Mouse (Mus musculus): Measurements from ENCODE around the gene Ston2. TPM values are rescaled to one million over a fixed set of nuclear protein-coding genes. Genes with fewer than 3 reads are reported as not detected.

The Ston2 gene
- polyA plus RNA-seq, 1 experiment from 2014 or later, result 10.5 TPM

DNA sequence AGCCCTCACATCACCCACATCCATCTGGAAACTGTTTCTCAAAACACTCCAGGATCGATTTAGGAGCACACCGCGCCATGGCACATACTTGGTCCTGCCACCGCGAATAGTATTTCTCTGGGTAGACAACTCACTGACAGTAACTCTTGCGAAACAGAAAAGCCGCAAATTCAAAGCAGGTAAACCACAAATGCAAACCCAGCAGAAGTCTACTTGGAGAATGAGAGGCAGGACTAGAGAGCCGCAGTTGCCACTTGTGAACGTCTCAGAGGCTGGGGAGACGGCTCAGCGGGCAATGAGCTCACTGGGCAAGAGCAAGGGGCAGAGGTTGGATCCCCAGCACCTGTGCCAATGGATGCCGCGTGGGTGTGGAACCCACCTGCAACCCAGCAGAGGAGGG is 22.7 kb downstream of the Ston2 start:
- no peak overlapping the region for H3K9ac ChIP-seq (ENCODE audit: low read depth, low read length)
- WGBS, result 50% methylated on average over 13 of the region's 13 CpGs
- peak; percentile 14; the same call in 1 of the 2 replicates for ATAC-seq (ENCODE audit: low FRiP score)
- H3K9me3 ChIP-seq (ENCODE audit: control insufficient read depth, low read length), result no peaks in the 10 kb centered on the region
- no peaks in the 10 kb centered on the region for H3K27me3 ChIP-seq (ENCODE audit: control insufficient read depth, insufficient read depth, low read length)
- H3K4me1 ChIP-seq (replicated peaks; ENCODE audit: control insufficient read depth, insufficient read depth, low read length), result peaks cover 8% of the 10 kb centered on the region; the same call in 1 of the 2 replicates
- H3K36me3 ChIP-seq (ENCODE audit: control insufficient read depth, insufficient read depth, low read length), result no peaks in the 10 kb centered on the region
- no peak overlapping the region for H3K27ac ChIP-seq (ENCODE audit: low read depth, low read length)
- H3K4me2 ChIP-seq (replicated peaks; ENCODE audit: low read depth, low read length), result no peak overlapping the region
- DNase-seq (ENCODE audit: low spot score), result no peak
- no peak overlapping the region for H3K4me3 ChIP-seq (ENCODE audit: low read depth, low read length)

- H3K27ac ChIP-seq (ENCODE audit: low read depth, low read length), result no peak overlapping the region
- H3K9ac ChIP-seq (ENCODE audit: low read depth, low read length), result no peak overlapping the region
- no peaks in the 10 kb centered on the region for H3K27me3 ChIP-seq (ENCODE audit: control insufficient read depth, insufficient read depth, low read length)
- peaks cover 8% of the 10 kb centered on the region; the same call in 1 of the 2 replicates for H3K4me1 ChIP-seq (replicated peaks; ENCODE audit: control insufficient read depth, insufficient read depth, low read length)
- no peaks in the 10 kb centered on the region for H3K9me3 ChIP-seq (ENCODE audit: control insufficient read depth, low read length)
- DNase-seq (ENCODE audit: low spot score) (no peak), ATAC-seq (ENCODE audit: low FRiP score) (no peak)
- no peaks in the 10 kb centered on the region for H3K36me3 ChIP-seq (ENCODE audit: control insufficient read depth, insufficient read depth, low read length)
- no peak overlapping the region for H3K4me3 ChIP-seq (ENCODE audit: low read depth, low read length)
- WGBS, result 5% methylated on average over 2 of the region's 2 CpGs
- H3K4me2 ChIP-seq (replicated peaks; ENCODE audit: low read depth, low read length), result no peak overlapping the region
Observed at GRCm38 (mm10) chr12:91765054-91765453, 23.1 kb downstream of the Ston2 start.

- DNase-seq (ENCODE audit: low spot score) (no peak), ATAC-seq (ENCODE audit: low FRiP score) (no peak)
- WGBS, result 44% methylated on average over 2 of the region's 2 CpGs
- Histone ChIP-seq H3K4me1 (replicated peaks; ENCODE audit: control insufficient read depth, insufficient read depth, low read length) (peaks cover 8% of the 10 kb centered on the region; the same call in 1 of the 2 replicates), H3K27ac (ENCODE audit: low read depth, low read length) (no peak overlapping the region), H3K36me3 (ENCODE audit: control insufficient read depth, insufficient read depth, low read length) (no peaks in the 10 kb centered on the region), H3K9me3 (ENCODE audit: control insufficient read depth, low read length) (no peaks in the 10 kb centered on the region), H3K4me3 (ENCODE audit: low read depth, low read length) (no peak overlapping the region), H3K9ac (ENCODE audit: low read depth, low read length) (no peak overlapping the region), H3K27me3 (ENCODE audit: control insufficient read depth, insufficient read depth, low read length) (no peaks in the 10 kb centered on the region), H3K4me2 (replicated peaks; ENCODE audit: low read depth, low read length) (no peak overlapping the region)
Observed at GRCm38 (mm10) chr12:91764471-91764870, 23.7 kb downstream of the Ston2 start.

DNA sequence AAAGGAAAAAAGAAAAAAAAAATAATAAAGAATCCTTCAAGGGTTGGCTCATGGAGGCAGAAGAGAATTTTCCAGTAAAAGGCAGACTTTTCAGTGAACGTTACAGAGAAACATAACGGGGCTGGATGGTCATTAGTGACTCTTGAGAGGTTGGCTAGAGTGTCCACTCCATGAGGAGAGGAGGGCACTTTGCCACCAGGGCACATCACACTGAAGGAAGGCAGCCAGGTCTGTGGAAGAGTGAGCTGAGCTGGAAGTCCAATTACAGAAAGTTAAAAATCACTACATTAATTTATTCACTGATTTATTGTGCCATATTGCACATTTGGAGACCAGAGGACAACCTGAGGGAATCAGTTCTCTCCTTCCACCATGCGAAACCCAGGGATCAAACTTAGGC is 28.4 kb downstream of the Ston2 start:
- H3K4me2 ChIP-seq (replicated peaks; ENCODE audit: low read depth, low read length), result no peak overlapping the region
- ATAC-seq (ENCODE audit: low FRiP score) (no peak), DNase-seq (ENCODE audit: low spot score) (no peak)
- H3K9ac ChIP-seq (ENCODE audit: low read depth, low read length), result no peak overlapping the region
- no peaks in the 10 kb centered on the region for H3K9me3 ChIP-seq (ENCODE audit: control insufficient read depth, low read length)
- no peaks in the 10 kb centered on the region for H3K36me3 ChIP-seq (ENCODE audit: control insufficient read depth, insufficient read depth, low read length)
- no peak overlapping the region for H3K4me3 ChIP-seq (ENCODE audit: low read depth, low read length)
- H3K4me1 ChIP-seq (replicated peaks; ENCODE audit: control insufficient read depth, insufficient read depth, low read length), result no peaks in the 10 kb centered on the region; the same call in 1 of the 2 replicates
- 87% methylated on average over 3 of the region's 3 CpGs for WGBS
- no peaks in the 10 kb centered on the region for H3K27me3 ChIP-seq (ENCODE audit: control insufficient read depth, insufficient read depth, low read length)
- no peak overlapping the region for H3K27ac ChIP-seq (ENCODE audit: low read depth, low read length)

GRCm38 (mm10) chr12:91757854-91758562 is 30.2 kb downstream of the Ston2 start:
- no peaks in the 10 kb centered on the region for H3K27me3 ChIP-seq (ENCODE audit: control insufficient read depth, insufficient read depth, low read length)
- H3K9ac ChIP-seq (ENCODE audit: low read depth, low read length), result no peak overlapping the region
- H3K9me3 ChIP-seq (ENCODE audit: control insufficient read depth, low read length), result no peaks in the 10 kb centered on the region
- no peak overlapping the region for H3K4me3 ChIP-seq (ENCODE audit: low read depth, low read length)
- 80% methylated on average over 13 of the region's 13 CpGs for WGBS
- ATAC-seq (ENCODE audit: low FRiP score) (no peak), DNase-seq (ENCODE audit: low spot score) (no peak)
- H3K4me2 ChIP-seq (replicated peaks; ENCODE audit: low read depth, low read length), result no peak overlapping the region
- no peaks in the 10 kb centered on the region for H3K4me1 ChIP-seq (replicated peaks; ENCODE audit: control insufficient read depth, insufficient read depth, low read length)
- H3K27ac ChIP-seq (ENCODE audit: low read depth, low read length), result no peak overlapping the region
- H3K36me3 ChIP-seq (ENCODE audit: control insufficient read depth, insufficient read depth, low read length), result no peaks in the 10 kb centered on the region

- H3K4me3 ChIP-seq (ENCODE audit: low read depth, low read length), result no peak overlapping the region
- H3K27me3 ChIP-seq (ENCODE audit: control insufficient read depth, insufficient read depth, low read length), result no peaks in the 10 kb centered on the region
- no peaks in the 10 kb centered on the region for H3K9me3 ChIP-seq (ENCODE audit: control insufficient read depth, low read length)
- no peak overlapping the region for H3K27ac ChIP-seq (ENCODE audit: low read depth, low read length)
- no peak overlapping the region for H3K9ac ChIP-seq (ENCODE audit: low read depth, low read length)
- no peak overlapping the region for H3K4me2 ChIP-seq (replicated peaks; ENCODE audit: low read depth, low read length)
- DNase-seq (ENCODE audit: low spot score) (no peak), ATAC-seq (ENCODE audit: low FRiP score) (no peak)
- no peaks in the 10 kb centered on the region for H3K4me1 ChIP-seq (replicated peaks; ENCODE audit: control insufficient read depth, insufficient read depth, low read length)
- WGBS, result 48% methylated on average over 5 of the region's 5 CpGs
- H3K36me3 ChIP-seq (ENCODE audit: control insufficient read depth, insufficient read depth, low read length), result no peaks in the 10 kb centered on the region
Observed at GRCm38 (mm10) chr12:91756562-91757166, 31.5 kb downstream of the Ston2 start.

DNA sequence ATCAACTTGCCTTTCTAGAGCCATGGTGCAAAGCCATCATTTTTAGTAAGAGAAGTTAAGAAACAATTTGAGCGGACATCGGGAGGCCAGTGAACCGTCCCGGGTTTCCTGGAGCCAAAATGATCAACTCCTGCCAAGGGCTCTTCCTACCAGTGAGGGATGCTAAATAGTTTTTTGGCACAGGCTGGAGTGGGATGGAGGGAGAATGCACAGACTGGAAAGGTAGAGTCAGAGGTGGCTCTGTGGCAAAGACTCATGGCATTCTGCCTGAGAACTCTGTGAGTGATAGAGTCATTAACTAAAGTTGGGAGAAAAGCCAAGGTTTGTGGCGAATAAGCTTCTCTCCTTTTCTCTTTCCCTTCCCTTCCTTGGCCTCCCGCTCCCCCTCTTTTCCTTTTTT is 33.6 kb downstream of the Ston2 start:
- Histone ChIP-seq H3K4me2 (replicated peaks; ENCODE audit: low read depth, low read length) (no peak overlapping the region), H3K27ac (ENCODE audit: low read depth, low read length) (no peak overlapping the region), H3K9me3 (ENCODE audit: control insufficient read depth, low read length) (no peaks in the 10 kb centered on the region), H3K4me1 (replicated peaks; ENCODE audit: control insufficient read depth, insufficient read depth, low read length) (no peaks in the 10 kb centered on the region), H3K4me3 (ENCODE audit: low read depth, low read length) (no peak overlapping the region), H3K9ac (ENCODE audit: low read depth, low read length) (no peak overlapping the region), H3K36me3 (ENCODE audit: control insufficient read depth, insufficient read depth, low read length) (no peaks in the 10 kb centered on the region), H3K27me3 (ENCODE audit: control insufficient read depth, insufficient read depth, low read length) (no peaks in the 10 kb centered on the region)
- DNase-seq (ENCODE audit: low spot score) (no peak), ATAC-seq (ENCODE audit: low FRiP score) (no peak)
- WGBS, result 89% methylated on average over 6 of the region's 6 CpGs

DNA sequence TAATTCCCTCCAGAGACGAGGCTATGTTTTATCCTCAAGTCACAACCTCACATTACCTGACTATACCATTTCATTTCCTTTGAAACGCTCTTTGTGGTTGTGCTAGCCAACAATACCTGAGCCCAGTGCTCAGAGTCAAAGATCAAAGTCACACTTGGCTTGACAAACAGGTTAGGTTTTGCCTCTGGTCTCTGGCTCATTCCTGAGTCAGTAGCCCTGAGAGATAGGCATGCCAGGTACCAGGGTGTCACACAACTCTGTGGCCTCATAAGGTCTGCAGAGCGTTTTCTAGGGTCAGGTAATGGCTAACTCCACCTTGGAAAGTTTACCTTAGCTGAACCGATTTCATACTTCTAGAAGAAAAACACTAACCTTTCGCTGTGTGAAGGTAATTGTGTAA is 35.5 kb downstream of the Ston2 start:
- H3K36me3 ChIP-seq (ENCODE audit: control insufficient read depth, insufficient read depth, low read length), result no peaks in the 10 kb centered on the region
- H3K9me3 ChIP-seq (ENCODE audit: control insufficient read depth, low read length), result no peaks in the 10 kb centered on the region
- no peaks in the 10 kb centered on the region for H3K27me3 ChIP-seq (ENCODE audit: control insufficient read depth, insufficient read depth, low read length)
- no peak overlapping the region for H3K4me3 ChIP-seq (ENCODE audit: low read depth, low read length)
- 87% methylated on average over 5 of the region's 5 CpGs for WGBS
- ATAC-seq (ENCODE audit: low FRiP score) (no peak), DNase-seq (ENCODE audit: low spot score) (no peak)
- H3K4me2 ChIP-seq (replicated peaks; ENCODE audit: low read depth, low read length), result no peak overlapping the region
- no peak overlapping the region for H3K9ac ChIP-seq (ENCODE audit: low read depth, low read length)
- no peak overlapping the region for H3K27ac ChIP-seq (ENCODE audit: low read depth, low read length)
- H3K4me1 ChIP-seq (replicated peaks; ENCODE audit: control insufficient read depth, insufficient read depth, low read length), result no peaks in the 10 kb centered on the region
